ENCODE assay signal across 11 mouse cellular contexts in genomic region chr19:46459256-46459655, GRCm38 (mm10). TPM values are rescaled to one million over a fixed set of nuclear protein-coding genes. Genes with fewer than 3 reads are reported as not detected.
DNase-seq lines count a peak whose midpoint lies in the region; ATAC-seq lines count a peak whose summit lies in the region.
"Had no signal": no experiment of that assay in that cellular context is flagged by ENCODE, and none has a peak within 500 bp of the region (broad histone marks: within the 10 kb centered on the region; RNA-seq: fewer than 3 reads in every experiment).

No protein-coding gene starts in this region.

- H3K27ac ChIP-seq in hindbrain, embryonic 10.5 days = peak overlapping the region; percentile 17; the same call in 1 of the 2 replicates
- H3K27ac ChIP-seq in hindbrain, embryonic 14.5 days = no peak overlapping the region
- H3K27ac ChIP-seq in intestine, embryonic 16.5 days (ENCODE audit: low read length) = peak overlapping the region; percentile 90
- H3K27ac ChIP-seq: forebrain, embryonic 12.5 days; macrophage had no signal

- DNase-seq in adrenal gland, adult (ENCODE audit: inconsistent age in 2 of 2, low spot score in 1 of 2) = peak; percentile 80 to 94
- DNase-seq in adrenal gland, postnatal 25 days = no peak
- DNase-seq in hindbrain, embryonic 10.5 days (ENCODE audit: low spot score) = no peak
- DNase-seq in hindbrain, embryonic 14.5 days (ENCODE audit: low spot score) = no peak
- peak; percentile 51 for DNase-seq in 3134 (ENCODE audit: extremely low read depth, insufficient read length, low spot score)
- no peak for DNase-seq in embryo, embryonic 9.5 days (ENCODE audit: extremely low spot score)
- no peak for DNase-seq in urinary bladder, adult 2 months (ENCODE audit: low spot score)
- DNase-seq: cerebellum, adult 11 months had no signal

- no peak for ATAC-seq in hindbrain, embryonic 14.5 days (ENCODE audit: low FRiP score)
- ATAC-seq in intestine, embryonic 16.5 days = peak; percentile 52

- no peak overlapping the region for H3K4me2 ChIP-seq in hindbrain, embryonic 14.5 days (replicated peaks)
- H3K4me2 ChIP-seq in intestine, embryonic 16.5 days (ENCODE audit: low read depth, low read length) = no peak overlapping the region
- H3K4me2 ChIP-seq: forebrain, embryonic 12.5 days had no signal

- no peak overlapping the region for H3K9ac ChIP-seq in hindbrain, embryonic 14.5 days
- H3K9ac ChIP-seq in intestine, embryonic 16.5 days (ENCODE audit: low read depth, low read length) = no peak overlapping the region; the same call in 1 of the 2 replicates
- H3K9ac ChIP-seq: forebrain, embryonic 12.5 days had no signal

- no peaks in the 10 kb centered on the region for H3K27me3 ChIP-seq in hindbrain, embryonic 10.5 days (ENCODE audit: insufficient read depth, poor library complexity, severe bottlenecking)
- H3K27me3 ChIP-seq in hindbrain, embryonic 14.5 days (ENCODE audit: control insufficient read depth, insufficient read depth, low read length) = no peaks in the 10 kb centered on the region
- no peaks in the 10 kb centered on the region for H3K27me3 ChIP-seq in intestine, embryonic 16.5 days (replicated peaks; ENCODE audit: control insufficient read depth, insufficient read depth, low read length)
- H3K27me3 ChIP-seq: forebrain, embryonic 12.5 days had no signal

- H3K4me3 ChIP-seq in hindbrain, embryonic 10.5 days = no peak overlapping the region
- H3K4me3 ChIP-seq in hindbrain, embryonic 14.5 days (replicated peaks; ENCODE audit: low read length) = no peak overlapping the region
- H3K4me3 ChIP-seq in intestine, embryonic 16.5 days (ENCODE audit: low read length) = no peak overlapping the region
- H3K4me3 ChIP-seq: forebrain, embryonic 12.5 days had no signal

- H3K36me3 ChIP-seq in hindbrain, embryonic 10.5 days = peaks cover 94% of the 10 kb centered on the region
- peaks cover 32% of the 10 kb centered on the region for H3K36me3 ChIP-seq in hindbrain, embryonic 14.5 days (replicated peaks; ENCODE audit: control insufficient read depth, insufficient read depth)
- 0 out of 2 replicates have a peak, but pooled peaks cover 2% of the 10 kb centered on the region for H3K36me3 ChIP-seq in intestine, embryonic 16.5 days (ENCODE audit: control insufficient read depth, insufficient read depth, low read length)

- no peaks in the 10 kb centered on the region for H3K9me3 ChIP-seq in hindbrain, embryonic 10.5 days
- H3K9me3 ChIP-seq in hindbrain, embryonic 14.5 days (ENCODE audit: control insufficient read depth, low read length) = no peaks in the 10 kb centered on the region
- H3K9me3 ChIP-seq in intestine, embryonic 16.5 days (ENCODE audit: control insufficient read depth, low read length) = no peaks in the 10 kb centered on the region
- H3K9me3 ChIP-seq: forebrain, embryonic 12.5 days had no signal

- peaks cover 27% of the 10 kb centered on the region for H3K4me1 ChIP-seq in hindbrain, embryonic 10.5 days (replicated peaks)
- H3K4me1 ChIP-seq in hindbrain, embryonic 14.5 days (replicated peaks; ENCODE audit: control insufficient read depth, insufficient read depth, low read length) = no peaks in the 10 kb centered on the region; the same call in 1 of the 2 replicates
- H3K4me1 ChIP-seq in intestine, embryonic 16.5 days (ENCODE audit: control insufficient read depth, insufficient read depth, low read length) = peaks cover 31% of the 10 kb centered on the region
- H3K4me1 ChIP-seq: forebrain, embryonic 12.5 days had no signal

- 86% methylated on average over 10 of the region's 10 CpGs for WGBS in hindbrain, embryonic 10.5 days
- WGBS in hindbrain, embryonic 14.5 days = 89% methylated on average over 10 of the region's 10 CpGs
- 51% methylated on average over 10 of the region's 10 CpGs for WGBS in intestine, embryonic 16.5 days

RNA-seq across cellular contexts. Expression of gene Trim8, which starts 42.2 kb away (rescaled TPM):
- total RNA-seq in adrenal gland, postnatal 25 days (2021) = 50.9 and 52.6 TPM in 2 replicates
- polyA plus RNA-seq in hindbrain, embryonic 10.5 days (2016; fragmentation: Nextera tagmentation; extraction: Ambion mirVana) = 26.5 and 30.0 TPM in 2 replicates
- polyA plus RNA-seq in hindbrain, embryonic 14.5 days (2014; fragmentation: Nextera tagmentation; extraction: Ambion mirVana) = 37.5 and 39.4 TPM in 2 replicates
- polyA plus RNA-seq in intestine, embryonic 16.5 days (2015; fragmentation: Nextera tagmentation; extraction: Ambion mirVana) = 10.1 and 13.7 TPM in 2 replicates
- 17.2 and 25.2 TPM in 2 replicates for polyA plus RNA-seq in urinary bladder, adult 2 months (2012; rRNA removed)

Comparison
In these comparisons a context has a peak if more than half of its experiments do, and no peak if none do; other contexts are left out.
1. DNase-seq: peak in adrenal gland, adult (2 of 2) and 3134 (single experiment); none in adrenal gland, postnatal 25 days (single experiment), hindbrain, embryonic 10.5 days (single experiment), hindbrain, embryonic 14.5 days (single experiment), embryo, embryonic 9.5 days (single experiment) and urinary bladder, adult 2 months (single experiment).